Mouse (Mus musculus) liver, embryonic 11.5 days (tissue): ENCODE results near the gene Rdh9. TPM values are rescaled to one million over a fixed set of nuclear protein-coding genes. Genes with fewer than 3 reads are reported as not detected.
"Not testable (repeated sequence)": the region's sequence is repeated elsewhere in the genome, so short reads cannot be mapped to it uniquely, and the experiment has no call there.

Experiments
- ATAC-seq: fragments of 200-750 bp; cut with Nextera tagmentation; replicated peaks from 2 replicates; pipeline ENCODE4 v1.8.0; 2017; ENCODE audit warnings: moderate number of reproducible peaks, mild to moderate bottlenecking, moderate TSS enrichment, moderate library complexity; ENCODE audit not compliant: low FRiP score
- DNase-seq: peaks from one replicate; pipeline ENCODE4 v3.0.0-alpha.2; 2017; ENCODE audit warnings: low spot score
- H3K27ac ChIP-seq: fragments of 300-500 bp; sonication (generic); 2 replicates; pipeline ENCODE4 v1.5.1; 2014; ENCODE audit warnings: mild to moderate bottlenecking, low read depth, low read length, control low read depth
- H3K27me3 ChIP-seq: fragments of 300-500 bp; sonication (generic); replicated peaks from 2 replicates; pipeline ENCODE4 v1.6.1; 2014; ENCODE audit warnings: low read length, mixed read lengths; ENCODE audit not compliant: control insufficient read depth, insufficient read depth
- H3K36me3 ChIP-seq: fragments of 300-500 bp; sonication (generic); 2 replicates; pipeline ENCODE4 v1.6.1; 2014; ENCODE audit warnings: mild to moderate bottlenecking, low read length, moderate library complexity, mixed read lengths; ENCODE audit not compliant: control insufficient read depth, insufficient read depth
- H3K4me1 ChIP-seq: fragments of 300-500 bp; sonication (generic); replicated peaks from 2 replicates; pipeline ENCODE4 v1.6.1; 2014; ENCODE audit warnings: low read length, mixed read lengths; ENCODE audit not compliant: control insufficient read depth, insufficient read depth
- H3K4me2 ChIP-seq: fragments of 300-500 bp; sonication (generic); 2 replicates; pipeline ENCODE4 v1.6.1; 2014; ENCODE audit warnings: mild to moderate bottlenecking, control low read depth, moderate library complexity
- H3K4me3 ChIP-seq: fragments of 300-500 bp; sonication (generic); 2 replicates; pipeline ENCODE4 v1.5.1; 2014; ENCODE audit warnings: low read depth, low read length, control low read depth
- H3K9ac ChIP-seq: fragments of 300-500 bp; sonication (generic); 2 replicates; pipeline ENCODE4 v1.6.1; 2014; ENCODE audit warnings: low read depth, low read length, control low read depth
- H3K9me3 ChIP-seq: fragments of 300-500 bp; sonication (generic); 2 replicates; pipeline ENCODE4 v1.6.1; 2016; ENCODE audit warnings: low read length, inconsistent platforms, mixed read lengths; ENCODE audit not compliant: control insufficient read depth
- WGBS: fragments of 180-500 bp; shearing (Covaris S2); extraction: QIAGEN DNeasy Blood & Tissue Kit; methylation state at CpG from one replicate; pipeline ENCODE4 v1.1.7; 2014; 5-methylcytosine and 5-hydroxymethylcytosine counted together
- polyA plus RNA-seq: library from polyadenylated mRNA; unstranded; fragments of >200 nt; fragmentation: Nextera tagmentation; extraction: Ambion mirVana; gene quantifications from 2 replicates; pipeline ENCODE4 v1.2.1, GENCODE M21; 2014

The Rdh9 gene
- polyA plus RNA-seq, 1 experiment from 2014 or later = not detected

GRCm38 (mm10) chr10:127751548-127751947 lies 24.6 kb upstream of the Rdh9 start, which contains the start of gene Gpr182:
TSS of gene Gpr182 (minus strand) at chr10:127751732.
- Histone ChIP-seq H3K36me3 (peaks cover 6% of the 10 kb centered on the region), H3K9ac (no peak within 1 kb of the TSS), H3K4me3 (peak within 1 kb of the TSS; percentile 23), H3K4me1 (peaks cover 28% of the 10 kb centered on the region), H3K27me3 (no peaks in the 10 kb centered on the region), H3K27ac (no peak within 1 kb of the TSS), H3K9me3 (no peaks in the 10 kb centered on the region), H3K4me2 (peak within 1 kb of the TSS; percentile 46)
- WGBS = 36% methylated on average over 8 of the region's 8 CpGs
- DNase-seq (no peak), ATAC-seq (peak; percentile 42)

GRCm38 (mm10) chr10:127754566-127755166 lies 21.5 kb upstream of the Rdh9 start:
- no peaks in the 10 kb centered on the region for H3K27me3 ChIP-seq
- no peaks in the 10 kb centered on the region for H3K9me3 ChIP-seq
- ATAC-seq = no peak
- DNase-seq = no peak
- H3K4me2 ChIP-seq = no peak overlapping the region
- 63% methylated on average over 6 of the region's 6 CpGs for WGBS
- peaks cover 16% of the 10 kb centered on the region for H3K4me1 ChIP-seq
- no peak overlapping the region for H3K4me3 ChIP-seq
- no peaks in the 10 kb centered on the region for H3K36me3 ChIP-seq
- H3K27ac ChIP-seq = no peak overlapping the region
- H3K9ac ChIP-seq = no peak overlapping the region

- DNase-seq (no peak), ATAC-seq (no peak)
- WGBS = 41% methylated on average over 3 of the region's 3 CpGs
- Histone ChIP-seq H3K4me2 (no peak overlapping the region), H3K36me3 (no peaks in the 10 kb centered on the region), H3K9ac (no peak overlapping the region), H3K9me3 (no peaks in the 10 kb centered on the region), H3K4me3 (no peak overlapping the region), H3K4me1 (peaks cover 14% of the 10 kb centered on the region), H3K27me3 (no peaks in the 10 kb centered on the region), H3K27ac (no peak overlapping the region)
Observed at GRCm38 (mm10) chr10:127755246-127755645, 20.9 kb upstream of the Rdh9 start.

- H3K4me3 ChIP-seq = peak overlapping the region; percentile 16
- peak overlapping the region; percentile 57 for H3K4me2 ChIP-seq
- ATAC-seq (peak; percentile 42; the same call in 1 of the 2 replicates), DNase-seq (no peak)
- no peak overlapping the region for H3K27ac ChIP-seq
- peaks cover 14% of the 10 kb centered on the region for H3K4me1 ChIP-seq
- no peak overlapping the region for H3K9ac ChIP-seq
- H3K36me3 ChIP-seq = no peaks in the 10 kb centered on the region
- H3K27me3 ChIP-seq = no peaks in the 10 kb centered on the region
- no peaks in the 10 kb centered on the region for H3K9me3 ChIP-seq
- 18% methylated on average over 18 of the region's 18 CpGs for WGBS
Observed at GRCm38 (mm10) chr10:127755770-127756468, 20.3 kb upstream of the Rdh9 start.

- Histone ChIP-seq H3K4me3 (no peak within 1 kb of the TSS), H3K27ac (no peak within 1 kb of the TSS; the same call in 1 of the 2 replicates), H3K36me3 (no peaks in the 10 kb centered on the region), H3K4me1 (peaks cover 8% of the 10 kb centered on the region), H3K9me3 (no peaks in the 10 kb centered on the region), H3K27me3 (no peaks in the 10 kb centered on the region), H3K4me2 (no peak within 1 kb of the TSS), H3K9ac (no peak within 1 kb of the TSS)
- no peak for ATAC-seq
- DNase-seq = no peak
- 58% methylated on average over 9 of the region's 9 CpGs for WGBS
Observed at GRCm38 (mm10) chr10:127759181-127760110, 16.7 kb upstream of the Rdh9 start, which contains the start of the genes Rdh1 and Rdh16f1. TSS of gene Rdh1 (plus strand) at chr10:127759721. TSS of gene Rdh16f1 (plus strand) at chr10:127759787.

- H3K9ac ChIP-seq, DNase-seq, H3K36me3 ChIP-seq, H3K4me1 ChIP-seq, H3K4me3 ChIP-seq, H3K27me3 ChIP-seq, H3K4me2 ChIP-seq, H3K9me3 ChIP-seq, ATAC-seq, H3K27ac ChIP-seq: not testable (repeated sequence)
- 81% methylated on average over 10 of the region's 10 CpGs for WGBS
Observed at GRCm38 (mm10) chr10:127762926-127763325, 13.3 kb upstream of the Rdh9 start.

- H3K4me2 ChIP-seq = no peak overlapping the region
- WGBS = 57% methylated on average over 12 of the region's 12 CpGs
- peak; percentile 62 for ATAC-seq
- H3K4me3 ChIP-seq = no peak overlapping the region
- no peak overlapping the region for H3K9ac ChIP-seq
- H3K27me3 ChIP-seq = no peaks in the 10 kb centered on the region
- no peaks in the 10 kb centered on the region for H3K36me3 ChIP-seq
- DNase-seq = no peak
- H3K27ac ChIP-seq = peak overlapping the region; percentile 66
- no peaks in the 10 kb centered on the region for H3K4me1 ChIP-seq
- no peaks in the 10 kb centered on the region for H3K9me3 ChIP-seq
Observed at GRCm38 (mm10) chr10:127763914-127764680, 12.1 kb upstream of the Rdh9 start.

GRCm38 (mm10) chr10:127766564-127766963 lies 9.6 kb upstream of the Rdh9 start:
- no peak overlapping the region for H3K27ac ChIP-seq
- no peak overlapping the region for H3K9ac ChIP-seq
- ATAC-seq (no peak), DNase-seq (no peak)
- WGBS = 65% methylated on average over 1 of the region's 1 CpGs
- no peak overlapping the region for H3K4me2 ChIP-seq
- no peaks in the 10 kb centered on the region for H3K36me3 ChIP-seq
- no peaks in the 10 kb centered on the region for H3K9me3 ChIP-seq
- H3K27me3 ChIP-seq = no peaks in the 10 kb centered on the region
- H3K4me3 ChIP-seq = no peak overlapping the region
- no peaks in the 10 kb centered on the region for H3K4me1 ChIP-seq
